Mouse (Mus musculus) NIH3T3 (cell line): ENCODE measurements at regions not wholly inside any gene's neighbourhood (a gene's known extent, or its start where the extent isn't known, plus 50 kb on each side); places are given as distances from the start of the nearest gene placed in this dataset.

Experiments used
- DNase-seq: peaks from one replicate; pipeline ENCODE4 v3.0.0-alpha.2; 2012; ENCODE audit warnings: low read depth

DNA sequence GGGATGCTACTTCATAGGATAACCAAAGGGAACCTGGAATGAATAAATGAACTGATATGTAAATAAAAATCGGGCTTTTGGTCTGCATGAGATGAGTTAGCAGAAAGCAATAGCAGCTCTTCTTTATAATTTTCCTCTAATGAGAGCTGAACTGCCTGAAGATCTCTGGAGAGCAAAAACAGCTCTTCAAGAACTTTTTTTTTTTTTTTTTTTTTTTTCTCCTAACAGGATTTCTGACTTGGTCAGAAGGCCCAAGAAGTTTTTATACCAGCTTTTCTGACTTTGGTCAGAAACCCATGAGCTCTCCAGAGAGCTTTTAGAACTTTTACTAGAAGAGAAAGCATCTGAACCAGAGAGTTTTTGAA is 79.6 kb upstream of the Ptprk start:
- no peak for DNase-seq

DNA sequence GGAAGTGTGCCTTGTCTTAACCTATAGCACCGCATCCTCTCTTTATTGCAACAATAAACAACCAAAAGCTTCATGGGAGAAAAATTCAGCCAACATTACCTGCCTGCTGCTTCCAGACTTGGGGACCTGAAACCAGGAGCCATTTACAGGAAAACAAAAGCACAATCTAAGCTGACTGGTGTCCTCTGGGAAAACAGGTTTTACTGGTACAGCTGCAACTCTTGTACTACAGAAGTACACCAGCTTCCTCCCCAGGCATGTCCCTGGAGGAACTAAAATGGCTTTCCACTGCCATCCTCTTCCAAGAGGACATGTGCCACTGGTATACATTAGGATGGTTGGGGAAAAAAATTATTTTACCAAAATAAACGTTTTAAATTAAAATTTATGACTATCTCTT is 63.9 kb upstream of the Ptprk start:
- DNase-seq = no peak

DNA sequence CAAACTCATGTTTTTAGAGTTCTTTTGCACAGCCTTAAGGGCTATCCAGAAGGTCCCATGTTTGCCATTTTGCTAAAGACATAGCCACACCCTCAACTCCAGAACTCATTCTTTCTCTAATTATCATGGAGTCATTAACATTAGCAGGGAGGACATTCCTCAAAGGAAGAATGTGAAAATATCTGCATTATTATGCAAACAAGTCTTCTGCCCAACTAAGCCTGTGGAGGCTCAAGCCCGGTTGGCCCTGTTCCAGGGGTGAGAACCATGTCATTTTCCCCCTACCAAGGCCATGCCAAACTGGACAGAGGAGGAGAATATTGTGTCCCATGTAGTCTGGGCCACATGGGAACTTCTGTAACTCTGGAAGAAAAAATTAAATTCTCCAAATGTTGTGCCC is 62.5 kb upstream of the Ptprk start:
- DNase-seq = no peak

DNA sequence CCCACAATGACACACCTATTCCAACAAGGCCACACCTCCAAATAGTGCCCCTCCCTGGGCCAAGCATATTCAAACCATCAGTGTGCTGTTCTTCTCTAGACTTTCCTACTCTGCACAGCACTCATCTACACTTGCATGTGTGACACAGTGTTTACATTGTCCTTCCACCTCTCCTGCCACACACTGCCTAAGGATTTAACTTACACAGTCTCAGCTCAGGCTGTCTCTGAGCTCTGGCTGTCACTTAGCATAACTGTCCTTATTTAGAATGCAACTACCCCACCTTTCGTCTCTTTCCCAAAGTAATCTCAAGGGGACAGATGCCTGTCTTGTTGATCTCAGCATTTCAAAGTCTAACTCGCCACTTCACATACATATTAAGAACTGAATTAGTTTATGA is 61.2 kb upstream of the Ptprk start:
- no peak for DNase-seq

DNA sequence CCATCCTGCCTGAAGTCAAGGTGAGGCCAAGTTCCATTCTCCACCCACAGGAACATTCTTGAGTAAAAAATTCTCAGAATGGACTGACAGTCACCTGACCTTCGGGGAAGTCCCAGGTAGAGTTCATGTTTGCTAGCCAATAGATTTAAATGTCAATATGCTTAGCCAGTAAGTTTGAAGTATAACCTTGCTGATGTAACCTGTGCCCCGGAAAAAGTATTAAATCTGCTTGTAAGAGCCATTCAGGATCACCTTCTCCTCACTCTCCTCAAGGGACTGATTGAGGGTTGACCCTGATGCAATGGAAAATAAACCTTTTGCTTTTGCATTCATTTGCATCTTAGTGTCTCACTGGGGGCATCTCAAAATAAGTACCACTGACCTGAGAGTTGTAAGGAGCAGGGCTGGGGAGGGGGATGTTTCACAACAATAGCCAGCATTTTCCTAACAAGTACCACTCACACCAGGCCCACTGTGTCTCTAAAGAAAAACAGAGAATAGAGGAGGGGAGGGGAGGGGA is 60.3 kb upstream of the Ptprk start:
- no peak for DNase-seq
